Mouse (Mus musculus) mesoderm, embryonic 11.5 days (tissue): Measurements from ENCODE around the gene Grhpr.
"Not testable (repeated sequence)": the region's sequence is repeated elsewhere in the genome, so short reads cannot be mapped to it uniquely, and the experiment has no call there.

Experiments
- DNase-seq: peaks from one replicate; pipeline ENCODE4 v3.0.0-alpha.2; 2012; ENCODE audit warnings: low read depth, low spot score

The Grhpr gene

GRCm38 (mm10) chr4:44981280-44981973 is at the start of gene Grhpr:
TSS of gene Grhpr (plus strand) at chr4:44981395.
- peak; percentile 71 for DNase-seq

DNA sequence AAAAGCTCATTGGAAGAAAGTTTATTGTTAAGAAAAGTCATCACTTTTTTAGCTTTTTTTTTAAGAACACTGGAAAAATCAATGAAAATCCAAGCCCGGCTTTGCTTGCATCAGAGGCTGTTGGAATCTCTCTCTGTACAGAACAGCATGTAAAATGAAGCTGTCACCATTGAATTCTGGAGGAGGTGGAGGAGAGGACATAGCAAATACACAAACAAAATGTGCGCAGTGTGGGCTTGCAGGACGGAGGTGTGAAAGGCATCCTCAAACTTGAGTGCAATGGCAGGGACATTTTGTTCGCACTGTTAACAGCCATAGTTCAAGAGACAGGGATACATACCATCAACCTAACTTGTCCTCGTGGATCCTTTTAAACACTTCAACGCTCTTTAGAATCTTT is 49.5 kb upstream of the Grhpr start:
- DNase-seq = no peak

GRCm38 (mm10) chr4:44938359-44939340 is 42.5 kb upstream of the Grhpr start:
- no peak for DNase-seq

DNA sequence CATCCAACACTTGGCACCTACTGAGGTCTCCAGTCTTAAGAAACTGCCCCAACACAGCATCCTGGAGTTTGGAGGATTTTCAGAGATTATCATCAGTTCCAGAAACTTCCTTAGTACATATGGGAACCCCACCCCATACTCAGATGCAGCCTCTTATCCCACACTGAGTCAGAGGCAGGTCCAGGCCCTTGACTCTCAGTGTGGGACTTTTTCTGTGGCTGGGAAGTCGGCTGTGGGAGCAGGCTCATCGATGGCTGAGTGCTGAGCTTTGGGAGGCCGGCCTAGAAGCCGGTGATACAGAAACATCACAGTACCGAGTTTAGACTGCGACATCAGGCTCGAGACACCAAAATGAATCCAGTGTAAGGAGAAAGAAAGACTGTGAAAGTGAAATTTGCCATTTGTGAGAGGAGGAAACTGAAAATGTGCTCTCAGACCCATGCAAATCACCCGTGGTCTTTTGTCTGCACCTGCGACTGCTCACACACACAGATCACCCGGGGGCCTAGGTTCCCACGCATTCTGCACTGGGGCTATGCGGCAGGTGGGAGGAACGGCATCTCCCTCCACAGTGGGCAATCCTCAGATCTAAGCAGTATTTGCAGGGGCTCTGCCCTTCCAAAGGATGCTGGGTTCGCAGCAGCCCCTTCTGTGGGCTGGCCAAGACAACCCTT is 41.5 kb upstream of the Grhpr start:
- DNase-seq = no peak

GRCm38 (mm10) chr4:44940286-44940685 is 40.9 kb upstream of the Grhpr start:
- no peak for DNase-seq

- DNase-seq = no peak
Measured at GRCm38 (mm10) chr4:44942237-44942636, 39.0 kb upstream of the Grhpr start.

DNA sequence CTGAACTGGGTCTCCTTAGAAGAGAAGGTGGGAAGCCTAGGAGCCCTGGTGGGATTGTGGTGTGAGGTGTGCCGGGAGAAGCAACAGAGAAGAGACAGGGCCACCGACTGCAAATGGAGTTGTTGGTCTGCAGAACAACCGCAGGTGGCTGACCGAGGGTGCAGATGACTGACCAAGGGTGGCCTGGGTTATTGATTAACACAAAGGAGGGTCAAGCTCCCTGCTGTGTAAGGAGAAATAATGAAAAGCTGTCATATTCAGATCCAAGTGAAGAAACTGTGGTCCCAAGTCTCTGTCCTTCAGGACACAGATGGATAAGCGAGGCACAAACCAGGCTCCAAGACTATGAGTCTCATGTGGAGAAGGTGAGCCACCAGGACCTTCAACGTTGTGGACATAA is 37.7 kb upstream of the Grhpr start:
- no peak for DNase-seq

DNA sequence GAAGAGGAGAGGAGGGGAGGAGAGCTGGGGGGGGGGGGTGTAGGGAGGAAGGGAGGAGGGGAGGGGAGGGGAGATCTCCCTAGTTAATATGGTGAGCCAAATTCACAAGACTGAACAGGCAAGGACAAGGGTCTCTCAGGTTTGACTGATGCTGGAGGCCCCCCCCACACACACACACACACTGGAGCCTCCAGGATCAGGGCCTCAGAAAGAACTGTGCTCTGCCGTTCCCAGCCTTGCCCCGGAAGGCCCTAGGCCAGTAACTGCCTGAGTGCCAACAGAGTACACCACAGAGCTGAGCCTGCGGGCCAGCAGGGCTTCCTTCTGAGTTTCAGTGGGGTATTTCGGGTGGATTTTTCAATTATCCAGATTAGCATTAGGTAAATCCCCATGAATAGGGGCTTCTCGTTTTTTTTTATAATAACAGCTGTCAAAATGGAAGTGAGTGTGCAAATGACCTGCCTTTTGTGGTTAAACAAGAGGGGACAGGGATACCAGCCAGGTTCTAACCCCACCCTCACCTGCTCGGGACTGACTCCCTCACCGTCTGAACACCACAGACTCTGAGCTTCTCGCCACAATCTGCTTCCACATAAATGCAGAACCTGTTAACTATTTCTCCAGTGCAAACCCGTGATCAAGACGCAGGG is 36.6 kb upstream of the Grhpr start:
- no peak for DNase-seq

DNA sequence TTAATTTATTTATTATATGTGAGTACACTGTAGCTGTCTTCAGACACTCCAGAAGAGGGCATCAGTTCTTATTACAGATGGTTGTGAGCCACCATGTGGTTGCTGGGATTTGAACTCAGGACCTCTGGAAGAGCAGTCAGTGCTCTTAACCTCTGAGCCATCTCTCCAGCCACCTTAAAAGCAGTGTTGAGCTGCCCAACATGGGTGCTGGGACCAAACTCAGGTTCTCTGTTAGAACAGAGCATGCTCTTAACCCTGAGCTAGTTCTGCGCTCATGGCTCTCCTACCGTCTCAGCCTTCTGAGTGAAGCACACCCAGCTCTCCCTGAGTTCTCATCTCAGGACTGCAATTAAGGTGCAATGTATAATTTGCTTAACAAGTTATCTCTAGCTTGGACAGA is 35.1 kb upstream of the Grhpr start:
- DNase-seq = not testable (repeated sequence)

DNA sequence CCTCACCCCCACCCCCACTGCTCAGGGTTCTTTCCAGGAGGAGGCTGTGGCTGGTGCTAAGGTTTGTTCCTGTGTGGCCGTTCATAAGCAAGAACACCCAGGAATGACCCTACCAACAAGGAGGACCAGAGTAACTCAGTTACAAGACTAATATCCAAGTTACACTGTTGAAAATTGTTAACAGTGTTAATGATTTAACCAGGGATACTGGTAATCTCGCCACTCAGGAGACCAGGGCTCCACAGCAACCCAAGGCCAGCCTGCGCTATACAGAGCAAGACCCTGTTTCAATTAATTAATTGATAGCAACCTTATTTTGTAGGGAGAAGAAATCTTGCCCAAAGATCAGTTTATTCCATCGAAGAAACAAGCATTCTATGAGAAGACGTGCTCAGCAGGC is 33.7 kb upstream of the Grhpr start:
- DNase-seq = no peak

- DNase-seq = no peak
Measured at GRCm38 (mm10) chr4:44948314-44948713, 32.9 kb upstream of the Grhpr start.

DNA sequence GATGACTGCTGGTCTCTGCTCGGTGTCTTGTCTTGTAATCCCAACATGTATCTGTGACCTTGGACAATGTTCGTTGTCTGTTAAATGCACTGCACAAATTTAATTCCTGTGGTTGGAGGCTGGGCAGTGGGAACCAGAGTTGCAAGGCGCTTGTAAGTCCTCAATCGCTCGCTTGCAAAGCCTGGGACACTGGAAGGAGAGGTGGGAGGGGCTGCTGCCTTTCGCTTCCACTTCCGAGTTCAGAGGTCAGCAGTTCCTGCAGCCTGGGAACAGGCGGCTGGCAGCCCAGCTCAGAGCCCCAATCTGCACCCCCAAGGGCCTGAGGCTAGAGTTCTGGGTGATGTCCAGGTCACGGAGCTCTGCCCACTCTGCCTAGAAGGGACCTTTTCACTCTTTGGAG is 28.2 kb upstream of the Grhpr start:
- DNase-seq = no peak

- DNase-seq = no peak
Measured at GRCm38 (mm10) chr4:44958776-44959175, 22.4 kb upstream of the Grhpr start.

GRCm38 (mm10) chr4:44959220-44959619 is 22.0 kb upstream of the Grhpr start:
- DNase-seq = no peak

GRCm38 (mm10) chr4:44963156-44963555 is 18.0 kb upstream of the Grhpr start:
- no peak for DNase-seq

GRCm38 (mm10) chr4:44965175-44965574 is 16.0 kb upstream of the Grhpr start:
- no peak for DNase-seq

DNA sequence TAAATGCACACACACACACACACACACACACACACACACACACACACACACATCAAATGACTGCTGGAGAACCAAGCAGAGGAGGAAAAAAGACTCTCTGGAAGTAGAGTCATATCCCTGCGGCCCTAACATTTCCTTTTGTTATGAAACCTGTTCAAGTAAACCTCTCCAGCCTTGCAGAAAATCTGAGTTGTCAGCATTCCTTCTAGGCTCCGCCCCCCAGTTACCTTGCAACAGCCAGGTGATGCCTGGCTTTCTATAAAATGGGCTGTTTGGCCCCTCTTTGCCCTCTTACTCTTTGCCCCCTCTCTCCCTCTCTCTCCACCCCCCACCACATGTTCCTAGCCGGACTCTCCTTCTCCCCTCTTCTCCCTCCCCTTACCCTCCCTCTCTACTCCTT is 15.5 kb upstream of the Grhpr start:
- DNase-seq = no peak

DNA sequence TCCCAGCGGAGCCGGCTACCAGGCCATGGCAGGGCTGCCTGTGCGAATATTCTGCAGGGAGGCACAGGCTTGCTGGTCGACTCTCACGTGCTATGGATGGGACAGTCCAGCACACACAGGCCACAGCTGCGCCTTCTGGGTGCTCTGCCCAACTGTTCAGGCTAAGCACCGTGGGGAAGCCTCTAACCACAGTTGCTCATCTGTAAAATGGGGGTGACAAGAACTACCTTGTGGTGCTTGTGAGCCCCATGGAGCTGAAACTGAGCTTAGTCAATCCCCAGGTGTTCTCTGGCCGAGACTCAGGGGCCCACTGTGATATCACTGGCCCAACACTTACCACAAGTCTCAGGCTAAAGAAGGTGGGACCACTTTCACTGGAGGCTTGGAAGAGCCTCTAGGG is 13.8 kb upstream of the Grhpr start:
- no peak for DNase-seq

DNA sequence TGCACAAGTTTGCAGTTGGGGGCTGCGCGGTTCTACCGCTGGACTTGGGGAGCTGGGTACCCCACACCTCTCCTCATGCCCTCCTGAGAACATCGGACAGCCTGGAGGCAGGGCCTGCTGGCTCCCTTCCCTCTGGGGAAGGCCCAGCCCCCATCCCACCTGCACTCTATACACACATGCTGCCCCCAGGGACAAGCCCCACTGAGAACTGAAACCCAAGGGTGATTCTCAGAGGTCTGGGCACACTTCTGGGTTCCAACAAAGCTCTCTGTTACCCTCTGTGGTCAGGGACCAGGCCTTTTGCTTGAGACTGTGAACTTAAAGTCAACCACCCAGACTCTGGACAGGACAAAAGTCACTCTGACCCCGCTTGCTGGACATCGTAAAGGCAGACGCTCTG is 11.1 kb upstream of the Grhpr start:
- no peak for DNase-seq

- DNase-seq = peak; percentile 84
Measured at GRCm38 (mm10) chr4:44970612-44971110, 10.5 kb upstream of the Grhpr start.

- peak; percentile 92 for DNase-seq
Measured at GRCm38 (mm10) chr4:44973450-44973849, 7.7 kb upstream of the Grhpr start.

- no peak for DNase-seq
Measured at GRCm38 (mm10) chr4:44973871-44974270, 7.3 kb upstream of the Grhpr start.
